Mouse (Mus musculus) adrenal gland, postnatal 25 days (tissue): ENCODE results near the gene Mtfr2. TPM values are rescaled to one million over a fixed set of nuclear protein-coding genes. Genes with fewer than 3 reads are reported as not detected.

ENCODE experiments used
- DNase-seq: peaks from one replicate; pipeline ENCODE4 v3.0.0; 2021; ENCODE audit warnings: mixed read lengths
- long read RNA-seq: library from polyadenylated mRNA; stranded (forward); transcript quantifications from one replicate; pipeline ENCODE4 v2.0.0, GENCODE M21; 2021
- total RNA-seq: library from RNA; stranded (reverse); gene quantifications from 2 replicates; pipeline ENCODE4 v1.2.3, GENCODE M21; 2021

Mtfr2 gene
- 1.1 and 1.7 TPM in 2 replicates for total RNA-seq
- long read RNA-seq, partial matches to known transcripts: 0 of 1 reads
- long read RNA-seq, other reads (novel, unspliced or antisense): 0 of 1 reads

DNA sequence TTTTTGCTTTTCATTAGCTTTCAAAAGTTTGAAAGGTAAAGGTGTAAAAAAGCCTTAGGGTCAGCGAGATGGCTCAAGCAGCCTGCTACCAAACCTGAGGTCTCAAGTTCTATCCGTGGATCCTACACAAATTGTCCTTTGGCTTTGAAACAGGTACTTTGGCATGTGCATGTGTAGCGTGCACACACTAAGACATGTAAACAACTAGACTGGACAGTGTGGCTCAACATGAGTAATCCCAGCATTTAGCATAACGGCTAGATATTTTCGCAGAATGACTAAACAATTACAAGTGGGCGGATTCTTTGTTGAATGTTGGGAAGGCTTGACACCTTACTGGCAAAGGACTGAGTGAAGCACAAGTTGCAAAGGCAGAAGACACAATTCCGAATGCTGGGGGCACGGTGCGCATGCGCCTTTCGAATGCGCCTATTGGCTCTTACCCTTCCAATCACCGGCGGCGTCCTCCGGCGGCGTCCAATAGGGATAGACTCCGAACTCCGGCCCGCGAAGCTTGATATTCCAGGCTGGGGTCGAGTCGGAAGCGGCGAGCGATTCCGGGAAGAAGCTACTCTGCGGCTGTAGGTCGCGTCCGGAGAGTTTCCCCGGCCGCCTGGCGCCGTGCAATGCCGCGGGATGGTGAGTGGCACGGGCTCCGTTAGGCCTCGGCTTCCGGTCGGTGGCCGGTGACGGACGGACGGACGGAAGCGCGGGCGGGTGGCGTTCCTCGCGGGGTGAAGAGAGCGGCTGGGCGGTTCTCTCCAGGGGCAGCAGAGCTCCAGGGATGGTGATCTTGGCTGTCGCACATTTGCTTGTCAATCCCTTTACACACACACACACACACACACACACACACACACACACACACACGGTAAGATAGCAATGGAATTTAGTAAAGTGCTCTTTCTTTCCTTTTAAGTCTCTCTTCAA lies at the start of gene Mtfr2:
TSS of gene Mtfr2 (plus strand) at position 486 of the 930 bp plus-strand sequence.
- peak; percentile 95 for DNase-seq

DNA sequence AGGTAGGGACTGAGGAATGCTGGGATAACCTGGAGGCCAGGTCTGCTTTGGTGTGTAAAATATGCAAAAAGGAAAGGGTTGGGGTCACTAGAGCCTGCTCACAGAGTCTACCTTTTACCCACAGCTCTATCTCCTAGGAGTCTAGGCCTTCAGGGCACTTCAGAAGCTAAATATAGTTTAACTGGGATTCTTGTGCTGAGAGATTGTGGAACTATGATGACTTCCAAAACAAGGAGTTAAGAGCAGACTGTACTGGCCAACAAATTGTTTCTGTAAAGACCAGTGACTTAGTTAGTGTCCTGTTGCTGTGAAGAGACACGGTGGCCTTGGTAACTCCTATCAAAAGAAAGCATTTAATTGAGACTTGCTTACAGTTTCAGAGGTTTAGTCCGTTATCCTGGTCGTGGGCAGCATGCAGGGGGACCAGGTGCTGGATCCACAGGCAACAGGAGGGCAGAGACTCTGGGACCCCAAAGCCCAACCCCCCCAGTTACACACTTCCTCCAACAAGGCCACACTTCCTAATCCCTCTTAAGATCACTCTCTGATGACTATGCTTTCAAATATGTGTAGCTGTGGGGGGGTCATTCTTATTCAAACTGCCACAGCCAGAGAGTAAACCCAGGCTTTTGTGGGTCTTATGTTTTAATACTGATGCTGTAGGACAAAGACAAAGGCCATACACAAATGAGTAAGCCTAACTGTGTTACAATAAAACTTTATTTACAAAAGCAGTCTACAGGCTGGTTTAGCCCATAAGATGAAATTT lies 49.2 kb upstream of the Mtfr2 start:
- DNase-seq: no peak

DNA sequence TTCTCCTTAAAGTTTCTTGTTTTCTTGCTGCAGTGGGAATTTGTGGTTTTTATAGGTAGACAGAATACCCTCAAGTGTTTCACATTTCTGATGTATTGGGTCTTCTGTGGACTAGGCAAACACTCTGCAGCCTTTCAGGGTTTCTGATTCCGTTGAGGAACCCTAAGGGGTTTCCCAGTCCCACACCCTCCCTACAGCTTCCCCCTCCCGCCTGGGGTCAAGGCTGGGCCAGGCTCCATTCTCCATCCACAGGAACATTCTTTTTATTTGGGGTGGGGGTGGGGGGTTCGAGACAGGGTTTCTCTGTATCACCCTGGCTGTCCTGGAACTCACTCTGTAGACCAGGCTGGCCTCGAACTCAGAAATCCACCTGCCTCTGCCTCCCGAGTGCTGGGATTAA lies 48.5 kb upstream of the Mtfr2 start:
- no peak for DNase-seq

DNA sequence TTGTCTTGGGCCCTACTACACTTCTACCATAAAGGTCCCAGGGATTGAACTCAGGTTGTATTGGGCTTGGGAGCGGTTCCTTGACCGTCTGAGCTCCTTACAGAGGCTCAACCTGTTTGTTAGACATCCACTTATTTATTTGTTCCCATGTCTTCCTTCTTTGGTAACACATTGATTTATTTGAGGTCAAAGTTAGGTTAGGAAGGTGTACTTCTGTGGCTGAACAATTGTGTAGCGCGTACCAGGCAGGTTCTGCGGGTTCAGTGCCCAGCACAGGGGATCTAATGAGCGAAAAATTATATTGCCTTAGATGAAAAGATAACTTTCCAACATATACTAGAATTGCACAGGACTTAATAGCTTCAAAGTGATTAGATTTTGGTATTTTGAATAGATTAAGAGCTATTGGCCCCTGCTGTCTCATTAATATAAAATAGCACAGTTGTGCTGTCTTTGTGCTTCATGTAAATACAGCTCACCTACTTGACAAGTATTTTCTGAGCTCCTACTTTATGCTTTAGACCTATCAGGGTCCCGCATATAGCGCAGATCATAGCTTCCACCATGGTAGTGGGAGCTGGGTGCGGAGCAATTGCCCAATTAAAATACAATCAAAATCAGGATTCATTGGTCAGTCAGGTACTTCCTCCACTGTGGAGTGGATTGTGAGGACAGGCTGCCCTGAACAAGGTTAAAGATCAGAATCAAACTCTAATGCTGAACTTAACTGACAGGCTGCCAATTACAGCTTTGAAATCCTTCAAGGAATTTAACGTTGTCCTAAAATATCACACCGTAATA lies 36.4 kb upstream of the Mtfr2 start:
- DNase-seq: no peak

DNA sequence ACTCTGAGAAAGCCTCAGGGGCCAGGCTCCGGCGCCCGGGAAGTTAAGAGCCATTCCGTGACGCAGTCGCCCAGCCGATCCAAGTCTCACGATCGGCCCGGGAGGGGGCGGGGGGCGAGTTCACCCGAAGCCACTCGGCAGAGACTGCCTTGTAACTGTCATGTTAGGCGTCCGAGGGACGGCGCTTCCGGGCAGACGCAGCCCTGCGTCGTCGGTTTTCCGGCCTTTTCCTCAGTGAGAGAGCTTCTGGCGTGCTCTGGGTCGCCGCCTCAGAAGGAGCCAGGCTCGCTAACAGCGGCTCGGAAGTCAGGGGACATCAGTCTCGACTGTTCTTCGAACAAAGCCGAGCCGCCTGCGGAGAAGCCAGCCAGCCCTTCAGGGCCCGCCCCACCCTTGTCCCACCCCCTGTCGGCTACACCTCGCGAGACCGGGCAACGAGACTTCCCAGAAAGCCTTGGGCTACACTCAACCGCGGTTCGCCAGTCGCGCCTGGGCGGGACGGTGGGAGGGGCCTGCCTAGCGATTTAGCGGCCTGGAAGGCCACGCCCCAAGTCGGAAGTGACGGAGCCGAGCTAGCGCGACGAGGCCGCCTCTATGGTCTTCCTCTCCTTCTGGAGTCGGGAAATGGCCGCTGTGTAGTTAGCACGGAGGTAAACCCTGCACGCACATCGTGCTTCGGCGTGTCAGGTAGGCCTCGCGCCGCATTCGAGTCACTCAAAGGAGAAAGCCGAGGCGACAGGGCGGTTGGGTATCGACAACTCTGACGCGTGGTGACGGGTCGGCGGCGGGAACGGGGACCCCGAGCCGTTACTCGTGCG lies 35.4 kb upstream of the Mtfr2 start, which contains the start of gene Bclaf1:
TSS of gene Bclaf1 (plus strand) at position 552 of the 818 bp plus-strand sequence.
- peak; percentile 100 for DNase-seq

DNA sequence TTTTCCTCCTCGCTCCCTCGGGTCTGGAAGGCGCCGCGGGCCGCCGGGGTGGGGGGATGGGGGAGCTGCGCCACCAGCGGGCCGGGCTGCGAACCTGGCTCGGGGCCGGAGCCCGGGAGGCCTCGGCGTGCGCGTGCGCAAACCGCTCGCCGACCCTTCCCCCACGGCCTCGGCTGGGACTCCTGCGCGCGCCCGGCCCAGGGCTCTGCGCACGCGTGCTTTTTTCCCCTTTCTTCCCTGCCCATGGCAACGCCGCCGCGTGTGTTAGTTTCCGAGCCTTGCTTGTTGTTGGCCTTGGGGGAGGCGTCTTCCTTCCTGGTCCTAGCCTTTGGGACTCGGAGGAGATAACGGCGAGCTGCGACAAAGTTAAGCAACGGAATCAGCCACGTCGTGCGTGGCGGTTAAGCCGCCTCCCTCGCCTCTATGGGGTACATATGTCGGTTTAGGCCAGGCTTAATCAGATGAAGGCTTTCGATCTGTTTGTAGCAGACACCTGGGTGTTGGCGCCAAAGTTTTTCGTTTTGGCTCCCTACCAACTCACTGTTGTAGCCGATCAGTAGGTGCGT lies 34.8 kb upstream of the Mtfr2 start:
- DNase-seq: peak; percentile 93

DNA sequence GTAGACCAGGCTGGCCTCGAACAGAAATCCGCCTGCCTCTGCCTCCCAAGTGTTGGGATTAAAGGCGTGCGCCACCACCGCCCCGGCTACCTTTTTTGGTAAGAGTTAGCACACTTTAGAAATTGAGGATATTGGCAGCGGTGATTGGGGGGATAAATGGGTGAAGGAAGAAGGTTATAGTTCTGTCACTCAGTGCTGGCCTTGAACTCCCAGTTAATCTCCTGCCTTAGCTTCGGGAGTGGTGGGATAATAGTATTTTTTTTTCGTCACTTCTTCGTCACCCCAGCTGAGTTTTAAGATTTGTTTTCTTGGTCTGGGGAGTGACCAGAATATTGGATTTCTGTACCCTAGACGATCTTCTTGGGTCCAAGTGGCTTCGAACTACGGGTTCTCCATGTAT lies 34.1 kb upstream of the Mtfr2 start:
- DNase-seq: no peak

DNA sequence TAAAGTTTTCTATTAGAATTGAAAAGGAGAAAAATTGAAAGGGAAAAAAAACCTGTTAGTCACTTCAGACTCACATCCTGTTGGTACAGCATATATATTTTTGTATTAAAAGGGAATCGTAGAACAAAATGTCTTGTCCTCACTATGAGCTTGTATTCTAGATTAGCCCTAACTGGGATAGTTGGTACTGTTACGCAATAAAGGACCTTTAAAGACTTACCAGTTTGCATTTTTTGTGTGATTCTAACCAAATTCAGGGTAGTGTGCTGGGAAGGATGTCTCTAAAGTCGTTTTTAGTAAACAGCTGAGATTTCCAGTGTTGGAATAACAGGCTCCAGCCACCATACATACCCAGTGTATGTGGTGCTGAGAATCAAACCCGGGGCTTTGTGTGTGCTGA lies 33.6 kb upstream of the Mtfr2 start:
- no peak for DNase-seq

DNA sequence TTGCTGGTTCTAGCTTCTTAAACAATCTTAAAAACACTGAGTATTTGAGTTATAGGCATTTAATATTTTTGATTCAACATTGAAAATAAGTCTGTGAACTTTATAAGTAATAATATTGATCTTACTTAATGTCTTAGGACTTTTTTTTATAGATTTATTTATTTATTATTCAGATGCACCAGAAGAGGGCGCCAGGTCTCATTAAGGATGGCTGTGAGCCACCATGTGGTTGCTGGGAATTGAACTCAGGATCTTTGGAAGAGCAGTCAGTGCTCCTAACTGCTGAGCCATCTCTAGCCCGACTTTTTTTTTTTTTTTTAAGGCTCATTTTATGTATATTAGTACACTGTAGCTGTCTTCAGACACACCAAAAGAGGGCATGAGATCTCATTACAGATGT lies 32.8 kb upstream of the Mtfr2 start:
- no peak for DNase-seq

DNA sequence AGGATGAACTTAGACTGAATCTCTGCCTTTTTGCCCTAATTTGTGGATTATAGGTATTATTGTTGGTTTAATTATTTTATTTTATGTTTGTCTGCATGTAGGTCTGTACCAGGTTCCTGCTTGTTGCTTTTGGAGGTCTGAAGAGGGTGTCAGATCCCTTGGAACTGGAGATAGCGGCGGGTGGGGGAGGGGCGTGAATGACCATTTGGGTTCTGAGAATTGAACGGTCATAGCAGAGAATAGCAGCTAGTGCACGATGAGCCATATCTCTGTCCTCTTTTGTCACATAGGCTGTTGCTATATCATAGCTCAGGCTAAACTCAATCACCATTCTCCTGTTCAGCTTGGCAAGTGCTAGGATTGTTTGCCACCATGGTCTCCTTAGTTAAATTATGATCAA lies 30.1 kb upstream of the Mtfr2 start:
- DNase-seq: no peak

DNA sequence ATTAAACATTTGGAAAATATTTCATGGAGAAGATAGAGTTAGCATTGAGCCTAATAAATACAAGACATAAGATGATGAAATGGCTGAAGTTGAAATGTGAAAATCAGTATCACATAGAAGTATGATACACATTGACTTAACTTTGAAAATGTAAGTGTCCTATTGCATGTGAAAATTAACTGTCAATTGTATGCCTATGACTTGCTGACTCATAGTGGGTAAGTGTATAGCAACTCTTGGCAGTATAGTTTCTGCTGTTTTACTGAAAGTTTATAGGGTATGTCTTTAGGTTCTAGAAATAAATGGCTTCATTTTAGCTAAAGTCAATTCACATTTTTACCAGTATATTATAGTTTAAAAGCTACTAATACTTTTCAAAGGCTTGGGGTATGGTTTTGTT lies 21.3 kb upstream of the Mtfr2 start:
- DNase-seq: no peak

DNA sequence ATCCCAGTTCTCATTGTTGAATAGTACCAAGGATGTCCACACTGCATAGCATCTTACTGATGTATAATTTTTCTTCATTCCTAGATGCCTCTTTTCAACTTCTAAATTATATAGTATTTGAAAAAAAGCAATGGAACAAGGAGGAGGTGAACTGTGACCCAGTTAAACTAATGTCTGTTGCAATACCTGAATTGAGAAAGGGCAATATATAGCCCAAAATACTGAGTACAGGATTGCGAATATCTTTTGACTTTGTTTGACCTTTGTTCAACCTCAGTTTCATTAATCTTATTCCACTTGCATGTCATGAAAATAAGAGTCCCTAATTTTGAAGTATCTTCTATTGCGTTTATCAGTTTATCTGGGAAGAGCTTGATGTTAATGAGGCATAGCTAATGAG lies 16.3 kb upstream of the Mtfr2 start:
- DNase-seq: no peak

DNA sequence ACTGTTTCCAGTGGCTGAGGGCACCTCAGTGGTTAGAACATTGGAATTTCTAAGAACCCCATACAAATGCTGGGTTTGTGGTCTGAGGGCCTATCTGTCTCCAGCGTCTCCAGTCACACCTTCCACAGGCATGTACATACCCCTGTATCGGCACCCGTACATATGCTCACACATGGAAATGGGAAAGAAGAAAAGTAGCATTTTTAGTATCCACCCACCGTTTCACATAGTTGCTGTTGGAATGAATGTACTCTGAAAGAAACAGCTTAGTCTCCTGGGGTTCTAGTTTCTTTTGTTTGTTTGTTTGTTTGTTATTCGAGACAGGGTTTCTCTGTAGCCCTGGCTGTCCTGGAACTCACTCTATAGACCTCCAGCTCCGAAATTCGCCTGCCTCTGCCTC lies 9.7 kb upstream of the Mtfr2 start:
- no peak for DNase-seq

DNA sequence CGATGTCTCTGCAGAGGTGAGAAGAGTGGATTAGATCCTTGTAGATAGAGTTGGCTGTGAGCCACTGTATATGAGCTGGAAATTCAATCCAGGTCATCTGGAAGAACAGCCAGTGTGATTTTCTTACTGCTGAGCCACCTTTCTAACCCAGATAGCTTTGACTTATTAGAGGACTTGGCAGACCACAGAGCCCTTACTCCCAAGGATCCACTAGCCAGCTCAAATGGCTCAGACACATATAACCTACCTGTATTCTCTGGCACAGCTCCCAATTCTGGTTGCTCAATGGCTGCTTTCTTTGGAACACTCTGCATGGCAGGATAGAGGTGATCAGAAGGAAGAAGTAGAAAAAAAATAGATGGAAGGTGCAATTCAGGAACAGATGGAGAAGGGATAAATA lies 1.8 kb upstream of the Mtfr2 start:
- no peak for DNase-seq

DNA sequence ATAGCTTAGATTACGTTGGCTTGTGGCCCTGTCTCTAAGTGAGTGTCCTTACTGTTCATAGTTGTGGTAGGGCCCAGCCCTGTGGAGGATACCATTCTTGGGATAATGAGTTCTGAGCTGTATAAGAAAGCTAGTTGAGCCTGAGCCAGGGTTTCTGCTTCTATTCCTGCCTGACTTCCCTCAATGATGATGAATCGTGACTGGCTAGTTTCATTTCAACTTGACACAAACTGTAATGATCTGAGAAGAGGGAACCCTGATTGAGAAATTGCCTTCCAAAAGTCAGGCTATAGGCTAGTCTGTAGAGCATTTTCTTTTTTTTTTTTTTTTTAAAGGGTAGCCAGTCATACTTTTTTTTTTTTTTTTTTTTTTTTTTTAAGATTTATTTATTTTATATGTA lies 1.3 kb downstream of the Mtfr2 start:
- no peak for DNase-seq

DNA sequence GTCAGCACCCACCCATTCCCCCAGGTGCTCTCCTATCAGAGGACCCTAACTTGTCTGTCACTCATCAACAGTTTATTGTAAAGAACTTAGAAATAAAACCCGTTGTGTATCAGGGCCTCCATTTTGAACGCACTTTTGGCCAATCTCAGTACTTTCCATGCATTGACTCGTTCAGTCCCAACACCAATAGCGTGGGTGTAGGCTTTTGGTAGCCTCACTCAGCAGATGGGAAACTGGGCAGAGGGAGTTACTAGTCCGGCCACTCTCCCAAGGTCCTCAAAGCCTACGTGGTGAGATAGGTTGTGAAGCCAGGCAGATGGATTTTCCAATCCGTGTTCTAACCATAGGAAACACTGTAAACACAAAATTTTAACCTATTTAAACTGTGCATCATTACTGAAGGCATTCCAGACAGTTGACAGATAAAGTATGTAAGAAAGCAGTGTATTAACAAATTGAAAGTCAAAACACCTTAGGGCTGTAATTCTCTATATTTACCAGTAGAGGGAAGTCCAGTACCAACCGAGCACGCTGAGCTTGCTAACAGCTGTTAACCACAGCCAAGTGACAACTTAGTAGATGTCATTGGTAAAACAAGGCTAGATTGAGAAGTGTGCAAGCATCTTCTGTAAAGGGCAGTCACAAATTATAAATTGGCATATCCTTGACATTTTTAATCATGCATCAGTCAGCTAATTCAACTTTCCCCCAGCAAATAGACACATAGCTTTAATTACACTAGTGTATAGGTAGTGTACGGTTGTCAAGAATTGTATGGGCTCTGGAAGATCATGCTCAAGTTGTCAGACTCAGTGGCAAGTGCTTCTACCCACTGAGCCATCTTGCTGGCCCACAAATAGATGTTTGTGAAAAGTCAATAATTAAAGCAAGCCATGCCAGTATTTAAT lies 14.2 kb downstream of the Mtfr2 start:
- DNase-seq: no peak

DNA sequence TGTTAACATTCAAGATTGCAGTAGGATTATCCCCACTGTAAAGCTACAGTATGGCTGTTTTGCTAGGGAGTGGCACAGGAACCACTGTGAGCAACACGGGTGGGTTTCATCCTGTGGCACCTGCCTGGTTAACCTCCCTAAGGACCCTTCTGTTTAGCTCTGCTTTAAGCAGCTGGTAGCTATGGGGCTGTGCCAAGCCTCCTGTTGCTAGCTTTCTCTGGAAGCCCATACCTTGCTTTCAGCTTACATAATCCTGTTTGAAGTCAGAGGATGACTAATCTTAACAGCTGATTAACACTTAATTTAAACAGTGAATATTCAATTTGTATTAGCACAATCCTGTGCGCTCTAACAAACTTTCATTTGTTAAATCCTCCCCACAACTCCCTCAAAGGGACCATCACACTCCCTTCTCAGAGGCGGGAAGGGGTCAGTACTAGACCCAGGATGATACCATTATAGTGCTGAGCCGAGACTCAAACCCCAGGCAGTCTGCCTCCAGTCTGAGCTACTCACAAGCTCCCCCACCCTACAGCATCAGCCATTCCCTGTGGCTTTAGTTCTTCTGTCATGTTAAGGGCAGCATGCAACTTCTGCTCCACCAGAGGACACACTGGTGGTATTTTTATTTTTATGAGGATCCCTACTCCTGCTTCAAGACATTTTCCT lies 15.0 kb downstream of the Mtfr2 start:
- DNase-seq: no peak

DNA sequence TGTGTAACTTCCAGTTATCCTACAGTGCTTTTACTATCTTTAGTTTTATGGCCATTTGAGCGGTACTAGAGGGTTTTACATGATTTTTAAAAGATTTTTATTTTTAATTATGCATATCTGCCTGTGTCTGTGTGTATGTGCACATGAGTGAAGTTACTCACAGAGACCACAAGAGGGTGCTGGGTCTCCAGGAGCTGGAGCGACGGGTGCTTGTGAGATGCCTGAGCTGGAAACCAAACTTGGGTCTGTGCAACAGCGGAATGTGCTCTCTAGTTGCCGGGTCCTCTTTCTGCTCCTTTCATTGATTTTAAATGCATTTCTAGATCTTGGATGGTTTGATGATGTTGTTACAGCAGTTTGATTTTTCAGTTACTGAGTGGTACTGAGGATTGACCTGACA lies 24.5 kb downstream of the Mtfr2 start:
- DNase-seq: no peak

DNA sequence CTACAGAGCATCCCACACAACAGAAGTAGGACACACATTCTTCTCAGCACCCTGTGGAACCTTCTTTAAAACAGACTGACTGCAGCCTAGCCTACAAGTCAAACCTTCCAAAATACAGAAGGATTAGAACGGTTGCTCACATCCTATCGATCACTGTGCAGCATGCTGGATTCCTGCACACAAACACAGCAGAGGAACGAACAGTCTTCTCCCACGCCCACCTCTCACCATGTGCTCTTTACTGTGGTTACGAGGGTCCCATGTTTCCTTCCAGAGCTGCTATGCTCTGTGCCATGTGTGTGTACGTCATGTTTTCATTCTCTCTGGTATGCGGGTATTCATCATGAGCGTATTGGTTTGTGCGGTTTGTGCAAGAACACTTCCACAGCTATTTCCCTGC lies 30.1 kb downstream of the Mtfr2 start:
- no peak for DNase-seq
